Mouse (Mus musculus) lung, postnatal 10 days (tissue): Measurements from ENCODE around the gene Poc1a.
A peak's percentile ranks its signal among the peaks of the same experiment; 100 is the strongest.

ENCODE experiments used
- DNase-seq: peaks from one replicate; pipeline ENCODE4 v3.0.0; 2021

Gene Poc1a

GRCm38 (mm10) chr9:106265358-106266075 lies 15.3 kb upstream of the Poc1a start:
- DNase-seq = peak; percentile 40

- DNase-seq = no peak
These were observed 13.8 kb upstream of the Poc1a start for GRCm38 (mm10) chr9:106266936-106267657.

GRCm38 (mm10) chr9:106268421-106268820 lies 12.4 kb upstream of the Poc1a start:
- DNase-seq = no peak

GRCm38 (mm10) chr9:106269076-106269788 lies 11.6 kb upstream of the Poc1a start:
- DNase-seq = no peak

GRCm38 (mm10) chr9:106269879-106270278 lies 11.0 kb upstream of the Poc1a start:
- no peak for DNase-seq

GRCm38 (mm10) chr9:106270656-106271055 lies 10.2 kb upstream of the Poc1a start:
- no peak for DNase-seq

- no peak for DNase-seq
These were observed 8.6 kb upstream of the Poc1a start for GRCm38 (mm10) chr9:106272288-106272687.

GRCm38 (mm10) chr9:106273276-106273675 lies 7.6 kb upstream of the Poc1a start:
- DNase-seq = no peak

GRCm38 (mm10) chr9:106273791-106274190 lies 7.1 kb upstream of the Poc1a start:
- DNase-seq = no peak

- DNase-seq = no peak
These were observed 6.1 kb upstream of the Poc1a start for GRCm38 (mm10) chr9:106274652-106275180.

- no peak for DNase-seq
These were observed 5.1 kb upstream of the Poc1a start for GRCm38 (mm10) chr9:106275806-106276205.

- DNase-seq = peak; percentile 83
These were observed 475 bp upstream of the Poc1a start for GRCm38 (mm10) chr9:106280386-106280785.

- DNase-seq = no peak
These were observed 1.2 kb downstream of the Poc1a start for GRCm38 (mm10) chr9:106282024-106282423.

- no peak for DNase-seq
These were observed 6.3 kb downstream of the Poc1a start for GRCm38 (mm10) chr9:106287165-106287564.

GRCm38 (mm10) chr9:106288864-106289263 lies 8.0 kb downstream of the Poc1a start:
- DNase-seq = peak; percentile 87

- no peak for DNase-seq
These were observed 9.0 kb downstream of the Poc1a start for GRCm38 (mm10) chr9:106289841-106290240.

- peak; percentile 52 for DNase-seq
These were observed 9.8 kb downstream of the Poc1a start for GRCm38 (mm10) chr9:106290636-106291122.

GRCm38 (mm10) chr9:106293569-106294156 lies 12.8 kb downstream of the Poc1a start:
- DNase-seq = no peak

- no peak for DNase-seq
These were observed 15.8 kb downstream of the Poc1a start for GRCm38 (mm10) chr9:106296637-106297174.

GRCm38 (mm10) chr9:106300176-106300803 lies 19.4 kb downstream of the Poc1a start:
- no peak for DNase-seq

- no peak for DNase-seq
These were observed 20.1 kb downstream of the Poc1a start for GRCm38 (mm10) chr9:106300949-106301348.

- DNase-seq = no peak
These were observed 20.7 kb downstream of the Poc1a start for GRCm38 (mm10) chr9:106301446-106302080.
